Mouse (Mus musculus): ENCODE results near the gene Frmd8. TPM values are rescaled to one million over a fixed set of nuclear protein-coding genes. Genes with fewer than 3 reads are reported as not detected.
A peak's percentile ranks its signal among the peaks of the same experiment; 100 is the strongest.
"Not testable (repeated sequence)": the region's sequence is repeated elsewhere in the genome, so short reads cannot be mapped to it uniquely, and the experiment has no call there.

The Frmd8 gene
- polyA plus RNA-seq, 1 experiment from 2014 or later, result 19.0 TPM

DNA sequence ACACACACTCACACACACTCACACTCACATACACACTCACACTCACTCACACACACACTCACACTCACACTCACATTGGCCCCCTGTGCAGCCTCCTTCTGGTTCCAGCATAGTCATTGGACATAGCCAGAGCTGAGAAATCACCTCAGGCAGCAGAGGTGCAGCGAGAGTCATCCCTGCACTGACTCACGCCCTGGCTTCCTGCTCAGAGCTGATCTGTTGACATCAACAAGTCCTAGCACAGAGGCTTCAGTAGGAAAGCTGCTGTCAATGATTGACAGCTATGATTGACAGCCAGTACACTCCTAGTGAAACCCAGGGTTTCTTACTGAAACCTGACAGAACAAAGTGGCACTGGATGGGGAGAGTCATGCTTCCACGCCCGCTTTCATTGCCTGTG, 59.1 kb downstream of the Frmd8 start:
- WGBS, result 79% methylated on average over 4 of the region's 4 CpGs
- no peak overlapping the region; the same call in 1 of the 2 replicates for H3K27ac ChIP-seq
- no peak for ATAC-seq

DNA sequence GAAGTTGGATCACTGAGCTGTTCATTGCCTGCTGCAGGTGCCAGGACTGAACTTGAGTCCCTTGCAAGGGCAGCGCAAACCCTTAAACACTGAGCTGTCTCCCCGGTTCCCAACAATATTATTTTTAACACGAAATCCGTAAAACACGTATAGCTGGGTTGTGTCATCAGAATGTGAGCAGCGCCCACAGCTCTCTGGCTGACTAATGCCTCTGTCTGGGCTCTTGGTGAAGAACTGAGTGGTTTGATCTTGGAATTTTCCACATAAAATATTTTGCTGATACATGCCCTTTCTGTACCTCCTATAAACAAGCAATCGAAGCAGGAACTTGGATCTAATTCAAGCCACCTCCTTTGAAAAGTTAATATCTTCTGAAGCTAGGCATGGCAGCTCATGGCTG, 60.1 kb downstream of the Frmd8 start:
- WGBS, result 92% methylated on average over 7 of the region's 7 CpGs
- H3K4me2 ChIP-seq (replicated peaks), result no peak overlapping the region
- H3K9ac ChIP-seq (replicated peaks), result no peak overlapping the region
- no peaks in the 10 kb centered on the region for H3K27me3 ChIP-seq
- H3K27ac ChIP-seq, result no peak overlapping the region
- ATAC-seq, result no peak
- peaks cover 38% of the 10 kb centered on the region for H3K4me1 ChIP-seq (replicated peaks)
- H3K9me3 ChIP-seq, result no peaks in the 10 kb centered on the region
- no peaks in the 10 kb centered on the region for H3K36me3 ChIP-seq
- H3K4me3 ChIP-seq (replicated peaks), result no peak overlapping the region

More for the DNA sequence above, 59.1 kb downstream of the Frmd8 start:
- peaks cover 29% of the 10 kb centered on the region for H3K4me1 ChIP-seq (replicated peaks)
- H3K27me3 ChIP-seq, result no peaks in the 10 kb centered on the region
- no peak overlapping the region for H3K9ac ChIP-seq (replicated peaks)
- no peaks in the 10 kb centered on the region for H3K9me3 ChIP-seq
- H3K4me3 ChIP-seq (replicated peaks), result no peak overlapping the region
- no peak overlapping the region for H3K4me2 ChIP-seq (replicated peaks)
- H3K36me3 ChIP-seq, result no peaks in the 10 kb centered on the region

GRCm38 (mm10) chr19:5814048-5814447, 61.0 kb downstream of the Frmd8 start:
- 38% methylated on average over 1 of the region's 1 CpGs for WGBS
- H3K4me1 ChIP-seq (replicated peaks), result peaks cover 45% of the 10 kb centered on the region
- H3K27me3 ChIP-seq; ATAC-seq; H3K36me3 ChIP-seq; H3K4me2 ChIP-seq (replicated peaks); H3K4me3 ChIP-seq (replicated peaks); H3K27ac ChIP-seq; H3K9me3 ChIP-seq; H3K9ac ChIP-seq (replicated peaks): not testable (repeated sequence)

GRCm38 (mm10) chr19:5813567-5813966, 61.5 kb downstream of the Frmd8 start:
- Histone ChIP-seq H3K27ac (no peak overlapping the region), H3K9me3 (no peaks in the 10 kb centered on the region), H3K9ac (replicated peaks) (no peak overlapping the region), H3K27me3 (no peaks in the 10 kb centered on the region), H3K4me2 (replicated peaks) (no peak overlapping the region), H3K36me3 (no peaks in the 10 kb centered on the region), H3K4me1 (replicated peaks) (peaks cover 49% of the 10 kb centered on the region), H3K4me3 (replicated peaks) (no peak overlapping the region)
- 85% methylated on average over 3 of the region's 3 CpGs for WGBS
- ATAC-seq, result no peak

DNA sequence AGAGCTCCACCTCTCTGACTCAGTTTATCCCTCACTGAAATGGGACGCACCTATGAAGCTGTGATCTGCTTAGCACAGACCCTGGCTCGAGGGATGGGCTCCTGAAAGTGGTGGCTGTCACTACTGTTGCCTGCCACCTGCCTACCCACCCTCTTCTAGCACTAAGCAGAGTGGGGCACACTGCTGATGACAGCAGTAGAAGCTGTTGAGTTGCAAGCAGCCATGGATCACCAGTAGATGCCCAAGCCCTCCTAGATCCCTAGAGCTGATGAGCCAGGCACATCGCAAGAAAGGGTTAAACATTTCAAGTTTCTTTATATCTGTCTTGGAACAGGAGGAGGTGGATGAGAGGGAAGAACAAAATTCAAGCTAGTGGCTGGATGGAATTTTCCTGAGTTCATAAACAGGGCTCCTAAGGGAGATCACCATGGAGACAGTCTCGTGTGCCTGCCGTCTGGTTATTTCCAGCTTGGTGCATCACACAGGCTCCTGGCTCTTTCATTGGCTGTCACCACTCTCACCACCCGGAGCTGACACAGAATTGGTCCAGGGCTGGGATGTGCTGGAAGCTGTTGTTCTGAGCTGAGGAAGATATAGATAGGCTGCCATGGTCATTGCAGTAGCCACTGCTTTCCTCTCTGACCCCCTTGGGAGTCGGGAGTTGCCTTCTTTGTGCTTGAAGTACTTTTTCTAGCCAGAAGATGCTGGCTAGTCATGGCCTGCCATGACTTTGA, 63.1 kb downstream of the Frmd8 start:
- ATAC-seq, result peak; percentile 94
- H3K4me2 ChIP-seq (replicated peaks), result peak overlapping the region; percentile 30
- WGBS, result 42% methylated on average over 7 of the region's 7 CpGs
- H3K9ac ChIP-seq (replicated peaks), result peak overlapping the region; percentile 36; the same call in 1 of the 2 replicates
- H3K27me3 ChIP-seq, result no peaks in the 10 kb centered on the region
- no peaks in the 10 kb centered on the region for H3K9me3 ChIP-seq
- peak overlapping the region; percentile 94 for H3K27ac ChIP-seq
- H3K4me3 ChIP-seq (replicated peaks), result no peak overlapping the region
- no peaks in the 10 kb centered on the region for H3K36me3 ChIP-seq
- peaks cover 48% of the 10 kb centered on the region for H3K4me1 ChIP-seq (replicated peaks)

DNA sequence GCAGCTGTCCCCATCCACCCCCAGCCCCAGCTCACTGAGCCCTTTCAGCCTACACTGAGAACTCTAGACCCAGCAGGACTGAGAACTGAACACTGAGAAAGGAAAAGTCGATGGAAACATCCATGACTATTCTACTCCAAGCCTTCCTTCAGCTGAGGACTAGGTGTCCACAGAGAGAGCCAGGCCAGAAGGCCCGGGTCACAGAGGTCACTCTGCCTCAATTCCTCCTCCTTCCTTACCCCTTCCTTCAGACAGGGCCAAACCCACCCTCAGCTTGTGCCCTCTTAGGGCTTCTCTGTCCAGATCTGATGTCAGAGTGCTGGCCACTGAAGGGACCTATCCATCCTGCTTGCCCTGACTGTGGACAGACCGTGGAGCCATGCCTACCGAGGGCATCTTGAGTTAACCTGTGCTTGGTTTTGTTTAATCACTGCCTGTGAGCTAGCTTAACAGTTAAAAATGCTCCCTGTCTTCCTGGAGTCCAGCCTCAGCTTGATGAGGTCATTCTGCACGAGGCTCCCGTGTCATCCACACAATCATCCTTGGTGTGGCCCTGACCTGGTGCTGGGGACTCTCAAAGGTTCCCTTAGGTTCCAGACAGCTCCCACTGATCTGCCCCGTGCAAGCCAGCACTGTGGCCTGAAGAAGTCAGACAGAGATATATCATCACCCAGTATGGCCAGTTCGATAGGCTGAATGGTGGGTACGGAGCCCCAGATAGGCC, 64.1 kb downstream of the Frmd8 start:
- no peak overlapping the region for H3K4me2 ChIP-seq (replicated peaks)
- H3K27me3 ChIP-seq, result no peaks in the 10 kb centered on the region
- H3K4me3 ChIP-seq (replicated peaks), result no peak overlapping the region
- no peak for ATAC-seq
- H3K36me3 ChIP-seq, result no peaks in the 10 kb centered on the region
- peaks cover 57% of the 10 kb centered on the region for H3K4me1 ChIP-seq (replicated peaks)
- 0 out of 2 replicates have a peak overlapping the region, but pooled peaks have one; percentile 6 for H3K9ac ChIP-seq (replicated peaks)
- peak overlapping the region; percentile 94 for H3K27ac ChIP-seq
- no peaks in the 10 kb centered on the region for H3K9me3 ChIP-seq
- WGBS, result 85% methylated on average over 9 of the region's 9 CpGs

DNA sequence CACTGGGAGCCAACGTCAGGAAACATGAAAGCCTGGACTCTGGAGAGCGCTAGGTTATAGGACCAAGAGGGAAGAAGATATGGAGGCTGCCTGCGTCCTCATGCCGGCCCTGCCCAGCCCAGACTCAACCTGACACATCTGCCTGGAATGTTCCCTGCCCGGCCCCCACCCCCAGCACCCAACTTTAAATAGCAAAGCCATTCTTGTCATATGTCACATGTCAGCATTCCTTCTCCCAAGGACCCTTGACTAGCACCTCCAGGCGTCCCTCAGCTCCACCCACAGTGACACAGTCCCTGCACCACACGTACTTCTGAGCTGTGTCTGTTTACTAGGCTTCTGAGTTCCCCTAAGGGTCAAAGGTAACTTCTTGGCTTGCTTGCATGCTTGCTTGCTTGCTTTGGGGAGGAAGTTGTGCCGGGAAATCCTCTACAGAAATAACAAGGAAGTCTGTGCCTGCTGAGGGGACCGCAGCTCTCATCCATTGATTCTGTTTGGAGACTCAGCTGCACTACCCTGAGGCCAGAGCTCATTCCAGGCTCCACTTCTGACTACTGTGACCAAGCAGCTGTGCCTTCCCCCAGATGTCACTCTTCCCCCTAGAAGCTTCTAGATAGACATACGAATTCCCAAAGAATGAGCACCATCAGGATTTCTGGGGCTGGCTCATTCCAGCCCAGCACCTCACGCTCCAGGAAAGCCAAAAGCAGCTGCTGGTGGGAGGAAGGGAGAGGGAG, 64.8 kb downstream of the Frmd8 start:
- peaks cover 61% of the 10 kb centered on the region for H3K4me1 ChIP-seq (replicated peaks)
- 0 out of 2 replicates have a peak overlapping the region, but pooled peaks have one; percentile 6 for H3K9ac ChIP-seq (replicated peaks)
- no peaks in the 10 kb centered on the region for H3K9me3 ChIP-seq
- no peak overlapping the region for H3K4me2 ChIP-seq (replicated peaks)
- H3K27ac ChIP-seq, result peak overlapping the region; percentile 94
- H3K27me3 ChIP-seq, result no peaks in the 10 kb centered on the region
- no peaks in the 10 kb centered on the region for H3K36me3 ChIP-seq
- ATAC-seq, result no peak
- no peak overlapping the region for H3K4me3 ChIP-seq (replicated peaks)
- 58% methylated on average over 11 of the region's 11 CpGs for WGBS

- Histone ChIP-seq H3K36me3 (no peaks in the 10 kb centered on the region), H3K27ac (peak overlapping the region; percentile 94), H3K4me2 (replicated peaks) (no peak overlapping the region), H3K4me1 (replicated peaks) (peaks cover 66% of the 10 kb centered on the region), H3K4me3 (replicated peaks) (no peak overlapping the region), H3K9me3 (no peaks in the 10 kb centered on the region), H3K27me3 (no peaks in the 10 kb centered on the region), H3K9ac (replicated peaks) (no peak overlapping the region)
- WGBS, result 62% methylated on average over 7 of the region's 7 CpGs
- ATAC-seq, result no peak
These were observed 65.4 kb downstream of the Frmd8 start for GRCm38 (mm10) chr19:5809712-5810089.

GRCm38 (mm10) chr19:5808955-5809711, 65.9 kb downstream of the Frmd8 start:
- Histone ChIP-seq H3K4me2 (replicated peaks) (no peak overlapping the region), H3K27me3 (no peaks in the 10 kb centered on the region), H3K27ac (peak overlapping the region; percentile 94), H3K4me1 (replicated peaks) (peaks cover 72% of the 10 kb centered on the region), H3K9ac (replicated peaks) (no peak overlapping the region), H3K36me3 (no peaks in the 10 kb centered on the region), H3K4me3 (replicated peaks) (no peak overlapping the region), H3K9me3 (no peaks in the 10 kb centered on the region)
- WGBS, result 70% methylated on average over 14 of the region's 14 CpGs
- no peak for ATAC-seq

DNA sequence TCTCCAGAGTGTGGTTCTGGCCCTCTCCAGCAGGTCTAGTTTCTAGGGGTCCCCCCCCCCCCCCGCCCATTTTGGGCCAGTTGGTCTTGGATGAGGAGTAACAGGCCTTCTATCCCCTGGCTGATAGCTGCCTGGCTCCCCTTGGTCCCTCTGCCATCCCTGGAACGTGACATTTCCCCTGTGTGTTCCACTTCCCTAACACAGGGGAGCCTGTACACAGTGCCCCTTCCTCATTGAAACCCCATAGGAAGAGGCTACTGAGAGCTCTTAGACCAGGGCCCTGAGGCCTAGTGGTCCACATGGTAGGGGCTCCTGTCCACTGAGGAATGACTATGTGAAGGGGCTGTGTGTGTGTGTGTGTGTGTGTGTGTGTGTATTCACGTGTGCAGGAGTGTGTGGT, 67.3 kb downstream of the Frmd8 start:
- 58% methylated on average over 3 of the region's 3 CpGs for WGBS
- H3K4me3 ChIP-seq (replicated peaks), result no peak overlapping the region
- no peaks in the 10 kb centered on the region for H3K27me3 ChIP-seq
- no peak overlapping the region for H3K4me2 ChIP-seq (replicated peaks)
- peaks cover 79% of the 10 kb centered on the region for H3K4me1 ChIP-seq (replicated peaks)
- ATAC-seq, result no peak
- 0 out of 2 replicates have a peak overlapping the region, but pooled peaks have one; percentile 80 for H3K27ac ChIP-seq
- H3K9ac ChIP-seq (replicated peaks), result no peak overlapping the region
- H3K9me3 ChIP-seq, result no peaks in the 10 kb centered on the region
- no peaks in the 10 kb centered on the region for H3K36me3 ChIP-seq

DNA sequence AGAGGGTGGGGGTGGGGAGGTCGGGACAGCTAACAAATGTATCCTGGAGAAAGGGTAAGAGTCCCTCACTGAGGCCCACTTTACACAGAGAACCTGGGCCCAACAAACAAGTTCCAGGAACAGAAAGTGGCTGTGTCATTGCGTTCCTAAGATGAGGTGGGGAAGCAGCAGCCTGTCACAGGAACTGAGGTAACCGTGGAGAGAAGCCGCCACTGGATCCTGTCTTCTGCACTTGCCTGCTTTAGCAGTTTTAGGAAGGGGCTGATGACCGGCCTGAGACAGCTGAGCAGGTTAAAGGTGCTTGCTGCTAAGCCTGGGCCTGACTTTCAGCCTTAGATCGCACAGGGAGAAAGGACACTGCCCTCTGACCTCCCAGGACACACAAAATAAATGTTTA, 68.3 kb downstream of the Frmd8 start:
- H3K9ac ChIP-seq (replicated peaks), result no peak overlapping the region
- no peak overlapping the region for H3K4me3 ChIP-seq (replicated peaks)
- H3K27me3 ChIP-seq, result no peaks in the 10 kb centered on the region
- no peak for ATAC-seq
- no peaks in the 10 kb centered on the region for H3K9me3 ChIP-seq
- no peaks in the 10 kb centered on the region for H3K36me3 ChIP-seq
- H3K27ac ChIP-seq, result peak overlapping the region; percentile 80
- WGBS, result 27% methylated on average over 6 of the region's 6 CpGs
- H3K4me2 ChIP-seq (replicated peaks), result no peak overlapping the region
- H3K4me1 ChIP-seq (replicated peaks), result peaks cover 70% of the 10 kb centered on the region
